Mouse (Mus musculus) hindbrain, embryonic 11.5 days (tissue): ENCODE results near the gene Neto2. TPM values are rescaled to one million over a fixed set of nuclear protein-coding genes. Genes with fewer than 3 reads are reported as not detected.
"Not testable (repeated sequence)": the region's sequence is repeated elsewhere in the genome, so short reads cannot be mapped to it uniquely, and the experiment has no call there.

Experiments used
- ATAC-seq: fragments of 200-750 bp; cut with Nextera tagmentation; 2 replicates; pipeline ENCODE4 v1.8.0; 2017; ENCODE audit warnings: mild to moderate bottlenecking, moderate TSS enrichment, moderate library complexity; ENCODE audit not compliant: low FRiP score
- DNase-seq: peaks from one replicate; pipeline ENCODE4 v3.0.0-alpha.2; 2015; ENCODE audit warnings: low spot score
- H3K27ac ChIP-seq: fragments of 300-500 bp; sonication (generic); 2 replicates; pipeline ENCODE4 v1.5.1; 2014; ENCODE audit warnings: mild to moderate bottlenecking, low read depth, low read length
- H3K27me3 ChIP-seq: fragments of 300-500 bp; sonication (generic); 2 replicates; pipeline ENCODE4 v1.6.1; 2014; ENCODE audit warnings: mild to moderate bottlenecking, low read length, moderate library complexity, mixed read lengths; ENCODE audit not compliant: control insufficient read depth, insufficient read depth
- H3K36me3 ChIP-seq: fragments of 300-500 bp; sonication (generic); 2 replicates; pipeline ENCODE4 v1.6.1; 2014; ENCODE audit warnings: mild to moderate bottlenecking, low read length, moderate library complexity, mixed read lengths; ENCODE audit not compliant: control insufficient read depth, insufficient read depth
- H3K4me1 ChIP-seq: fragments of 300-500 bp; sonication (generic); replicated peaks from 2 replicates; pipeline ENCODE4 v1.6.1; 2014; ENCODE audit warnings: low read length, mixed read lengths; ENCODE audit not compliant: control insufficient read depth, insufficient read depth
- H3K4me2 ChIP-seq: fragments of 300-500 bp; sonication (generic); replicated peaks from 2 replicates; pipeline ENCODE4 v1.6.1; 2014; ENCODE audit warnings: mild to moderate bottlenecking, low read depth, low read length
- H3K4me3 ChIP-seq: fragments of 300-500 bp; sonication (generic); 2 replicates; pipeline ENCODE4 v1.5.1; 2014; ENCODE audit warnings: low read depth, low read length
- H3K9ac ChIP-seq: fragments of 300-500 bp; sonication (generic); 2 replicates; pipeline ENCODE4 v1.6.1; 2014; ENCODE audit warnings: low read depth, low read length
- H3K9me3 ChIP-seq: fragments of 300-500 bp; sonication (generic); 2 replicates; pipeline ENCODE4 v1.6.1; 2016; ENCODE audit warnings: low read length; ENCODE audit not compliant: control insufficient read depth
- WGBS: fragments of 180-500 bp; shearing (Covaris S2); extraction: QIAGEN DNeasy Blood & Tissue Kit; methylation state at CpG from one replicate; pipeline ENCODE4 v1.1.7; 2014; 5-methylcytosine and 5-hydroxymethylcytosine counted together
- polyA plus RNA-seq: library from polyadenylated mRNA; unstranded; fragments of >200 nt; fragmentation: Nextera tagmentation; extraction: Ambion mirVana; gene quantifications from 2 replicates; pipeline ENCODE4 v1.2.1, GENCODE M21; 2014

Neto2 gene
- polyA plus RNA-seq, 1 experiment from 2014 or later: 33.2 TPM

DNA sequence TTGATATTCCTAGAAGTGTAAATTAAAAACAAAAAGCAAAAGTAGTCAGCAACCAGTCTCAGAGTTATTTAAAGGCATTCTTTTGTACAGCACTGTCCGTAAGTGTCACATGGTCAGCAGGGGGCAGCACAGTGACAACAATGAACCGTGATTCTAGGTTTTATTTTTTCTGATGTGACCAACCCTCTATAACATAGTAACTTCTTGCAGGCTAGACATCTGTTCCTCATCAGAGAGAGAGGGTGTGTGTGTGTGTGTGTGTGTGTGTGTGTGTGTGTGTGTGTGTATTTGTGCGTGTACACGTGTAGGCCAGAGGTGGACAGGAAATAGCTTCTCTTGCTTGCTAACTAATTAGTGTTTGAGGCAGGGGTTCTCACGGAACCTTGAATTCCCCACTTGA is 38.7 kb downstream of the Neto2 start:
- Histone ChIP-seq H3K27ac (no peak overlapping the region), H3K4me1 (no peaks in the 10 kb centered on the region), H3K36me3 (no peaks in the 10 kb centered on the region), H3K9ac (no peak overlapping the region), H3K27me3 (no peaks in the 10 kb centered on the region), H3K4me2 (no peak overlapping the region), H3K4me3 (no peak overlapping the region), H3K9me3 (no peaks in the 10 kb centered on the region)
- 71% methylated on average over 5 of the region's 5 CpGs for WGBS
- ATAC-seq: no peak
- peak; percentile 66 for DNase-seq

DNA sequence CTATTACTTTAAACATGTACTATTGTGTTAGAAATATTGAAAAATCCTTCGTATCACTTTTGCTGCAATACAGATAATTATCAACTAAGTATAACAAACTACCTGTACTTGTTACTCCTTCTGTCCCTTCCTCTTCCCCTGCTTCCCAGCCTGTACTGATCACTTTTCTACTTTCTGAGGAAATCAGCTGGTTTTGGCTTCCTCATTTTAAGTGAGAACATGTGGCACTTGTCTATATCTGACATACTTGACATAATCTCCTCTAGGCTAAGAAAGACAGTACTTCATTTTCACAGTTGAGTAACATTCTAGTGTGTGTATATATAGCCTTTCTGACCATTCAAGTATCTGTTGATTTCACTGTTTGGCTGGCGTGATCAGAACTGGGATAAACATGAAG is 49.5 kb downstream of the Neto2 start:
- ATAC-seq (no peak), DNase-seq (no peak)
- Histone ChIP-seq H3K36me3 (no peaks in the 10 kb centered on the region), H3K4me3 (no peak overlapping the region), H3K27me3 (no peaks in the 10 kb centered on the region), H3K9ac (no peak overlapping the region), H3K9me3 (no peaks in the 10 kb centered on the region), H3K27ac (no peak overlapping the region), H3K4me2 (no peak overlapping the region), H3K4me1 (no peaks in the 10 kb centered on the region)
- whole genome bisulfite sequencing: 97% methylated on average over 2 of the region's 2 CpGs

DNA sequence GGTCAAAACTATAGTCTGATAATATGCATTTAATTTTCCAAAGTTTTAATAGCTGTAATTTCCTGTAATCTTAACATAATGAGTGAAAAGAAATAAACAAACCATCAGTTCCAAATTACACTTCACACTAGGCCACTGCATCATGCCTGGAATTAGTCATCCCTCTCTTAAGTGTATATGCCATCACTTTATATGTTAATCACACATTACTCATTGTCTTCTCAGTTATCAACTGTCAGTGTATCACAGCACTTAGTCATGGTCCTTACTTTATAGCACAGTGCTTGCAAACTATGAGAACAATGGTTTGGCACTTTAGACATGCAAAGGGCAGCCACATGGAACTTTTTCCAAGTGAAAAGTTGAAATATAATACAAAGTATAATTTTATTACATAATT is 52.2 kb downstream of the Neto2 start:
- no peak overlapping the region for H3K4me2 ChIP-seq
- no peaks in the 10 kb centered on the region for H3K4me1 ChIP-seq
- H3K9me3 ChIP-seq: no peaks in the 10 kb centered on the region
- H3K36me3 ChIP-seq: no peaks in the 10 kb centered on the region
- ATAC-seq: no peak
- no peaks in the 10 kb centered on the region for H3K27me3 ChIP-seq
- no peak overlapping the region for H3K27ac ChIP-seq
- no peak overlapping the region for H3K9ac ChIP-seq
- DNase-seq: no peak
- H3K4me3 ChIP-seq: no peak overlapping the region

DNA sequence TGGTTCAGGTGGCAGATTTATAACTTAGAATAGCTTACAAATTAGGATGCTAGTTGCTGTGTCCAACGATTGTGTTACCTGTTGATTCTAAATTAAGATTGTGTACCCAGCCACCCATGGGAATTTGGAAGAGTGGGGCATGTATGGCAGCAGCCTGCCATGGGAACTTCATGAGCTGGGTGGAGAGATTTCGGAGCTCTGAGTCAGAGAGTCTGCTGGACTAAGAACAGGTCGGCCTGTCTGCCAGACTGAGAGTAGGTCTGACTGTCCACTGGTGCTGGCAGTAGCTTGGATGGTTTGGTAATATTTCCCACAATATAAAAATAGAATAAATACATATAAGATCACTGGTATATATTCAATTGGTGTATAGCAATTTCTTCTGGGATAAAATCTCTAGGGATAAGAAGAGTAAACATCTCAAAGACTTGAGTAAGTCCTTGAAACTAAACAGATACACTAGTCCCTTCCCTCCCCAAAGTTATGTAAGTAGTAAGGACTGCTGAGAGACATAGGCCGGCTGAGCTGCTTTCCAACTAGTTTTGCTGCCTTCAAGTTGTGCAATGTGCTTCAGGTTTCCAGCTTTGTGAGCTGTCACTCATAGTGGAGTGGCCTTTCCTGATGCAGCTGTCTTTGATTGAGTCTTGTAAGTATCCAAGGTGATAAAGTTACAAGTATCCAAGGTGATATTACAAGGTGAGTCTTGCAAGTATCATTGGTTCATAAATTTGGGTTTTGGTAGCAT is 55.6 kb downstream of the Neto2 start:
- H3K9me3 ChIP-seq: no peaks in the 10 kb centered on the region
- H3K4me1 ChIP-seq: no peaks in the 10 kb centered on the region
- DNase-seq: no peak
- no peak for ATAC-seq
- H3K9ac ChIP-seq: no peak overlapping the region
- 85% methylated on average over 4 of the region's 4 CpGs for WGBS
- H3K4me3 ChIP-seq: no peak overlapping the region
- H3K27ac ChIP-seq: no peak overlapping the region
- no peaks in the 10 kb centered on the region for H3K27me3 ChIP-seq
- peaks cover 3% of the 10 kb centered on the region; the same call in 1 of the 2 replicates for H3K36me3 ChIP-seq
- no peak overlapping the region for H3K4me2 ChIP-seq

DNA sequence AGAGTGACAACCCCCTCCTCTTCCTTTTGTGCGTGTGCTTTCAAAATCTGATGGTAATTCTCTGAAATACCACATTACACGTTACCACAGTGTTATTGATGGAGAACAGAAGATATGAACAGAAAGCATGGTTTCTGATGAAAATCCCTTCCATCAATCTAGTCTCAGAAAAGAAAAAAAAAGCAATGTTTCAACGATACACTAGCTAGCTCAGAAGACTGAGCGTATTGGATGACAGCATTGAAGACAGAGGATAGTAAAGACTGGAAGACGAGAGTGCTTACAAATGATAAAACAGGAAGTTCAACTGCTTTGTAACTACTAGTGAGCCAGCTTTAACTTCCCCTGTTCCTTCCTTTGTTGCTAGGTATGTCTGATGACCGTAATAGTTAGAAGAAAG is 76.3 kb downstream of the Neto2 start:
- no peak overlapping the region for H3K27ac ChIP-seq
- no peaks in the 10 kb centered on the region for H3K4me1 ChIP-seq
- H3K4me2 ChIP-seq: no peak overlapping the region
- ATAC-seq: no peak
- no peak overlapping the region for H3K9ac ChIP-seq
- no peak for DNase-seq
- no peaks in the 10 kb centered on the region for H3K36me3 ChIP-seq
- no peak overlapping the region for H3K4me3 ChIP-seq
- WGBS: 92% methylated on average over 6 of the region's 6 CpGs
- no peaks in the 10 kb centered on the region for H3K9me3 ChIP-seq
- H3K27me3 ChIP-seq: no peaks in the 10 kb centered on the region

DNA sequence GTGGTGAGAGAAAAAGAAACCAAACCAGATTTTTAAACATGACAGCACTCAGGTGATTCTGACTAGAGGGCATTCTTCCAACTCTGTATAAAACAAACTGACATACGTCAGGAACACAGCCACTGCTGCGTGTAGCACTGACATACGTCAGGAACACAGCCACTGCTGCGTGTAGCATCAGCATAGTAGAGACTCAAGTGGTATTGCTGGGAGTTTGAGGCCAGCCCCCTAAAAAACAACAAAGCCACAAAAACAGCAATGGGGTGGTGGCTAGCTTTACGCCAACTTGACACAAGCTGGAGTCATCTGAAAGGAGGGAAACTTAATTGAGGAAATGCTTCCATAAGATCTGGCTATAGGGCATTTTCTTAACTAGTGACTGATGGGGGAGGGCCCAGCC is 77.5 kb downstream of the Neto2 start:
- 94% methylated on average over 5 of the region's 5 CpGs for WGBS
- H3K4me1 ChIP-seq: no peaks in the 10 kb centered on the region

DNA sequence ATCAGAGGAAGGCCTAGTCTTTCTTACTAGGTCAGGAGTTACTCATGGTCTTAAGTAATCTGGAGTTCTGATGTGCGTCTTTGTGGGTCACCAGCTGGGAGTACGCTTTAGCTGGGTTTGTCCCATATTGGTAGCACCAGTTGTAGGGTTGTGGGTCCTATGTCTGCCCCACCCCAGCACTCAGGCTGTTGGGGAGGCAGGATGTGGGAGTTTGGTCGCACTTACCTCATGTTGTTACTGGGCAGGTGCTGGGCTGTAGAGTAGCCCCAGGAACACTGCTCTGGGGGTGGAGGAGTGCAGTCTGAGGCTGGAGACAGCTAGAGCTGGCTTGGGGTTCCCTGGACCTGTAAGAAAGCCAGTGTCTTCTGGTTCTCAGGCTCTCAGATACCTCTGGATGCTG is 81.9 kb downstream of the Neto2 start:
- 80% methylated on average over 3 of the region's 3 CpGs for WGBS
- Histone ChIP-seq H3K27me3 (no peaks in the 10 kb centered on the region), H3K27ac (no peak overlapping the region), H3K4me2 (no peak overlapping the region), H3K9ac (no peak overlapping the region), H3K4me1 (no peaks in the 10 kb centered on the region), H3K36me3 (no peaks in the 10 kb centered on the region), H3K9me3 (no peaks in the 10 kb centered on the region), H3K4me3 (no peak overlapping the region)
- ATAC-seq (no peak), DNase-seq (no peak)

More for the DNA sequence above, 77.5 kb downstream of the Neto2 start:
- Histone ChIP-seq H3K4me2 (no peak overlapping the region), H3K27ac (no peak overlapping the region), H3K27me3 (no peaks in the 10 kb centered on the region), H3K9me3 (no peaks in the 10 kb centered on the region), H3K9ac (no peak overlapping the region), H3K4me3 (no peak overlapping the region), H3K36me3 (no peaks in the 10 kb centered on the region)
- DNase-seq (no peak), ATAC-seq (no peak)

DNA sequence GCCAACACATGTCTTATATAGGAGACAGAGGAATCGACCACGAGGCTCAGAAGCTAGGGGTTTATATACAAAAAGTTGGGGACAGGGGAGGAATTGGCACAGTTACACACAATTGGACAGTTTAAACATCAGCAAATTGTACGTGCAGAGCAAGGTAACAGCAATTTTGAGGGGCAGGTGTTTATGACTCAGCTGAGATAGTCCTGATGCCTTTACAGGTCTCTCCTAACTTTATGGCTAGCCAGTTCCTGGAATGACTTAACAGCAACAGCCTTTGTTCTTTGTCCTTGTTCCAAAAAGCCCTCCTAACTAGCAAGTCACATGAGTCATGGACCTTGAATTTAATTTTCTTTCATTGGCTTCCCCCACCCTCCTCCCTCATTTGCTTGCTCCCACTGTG is 83.6 kb downstream of the Neto2 start:
- 95% methylated on average over 3 of the region's 3 CpGs for WGBS
- not testable (repeated sequence) for ATAC-seq

DNA sequence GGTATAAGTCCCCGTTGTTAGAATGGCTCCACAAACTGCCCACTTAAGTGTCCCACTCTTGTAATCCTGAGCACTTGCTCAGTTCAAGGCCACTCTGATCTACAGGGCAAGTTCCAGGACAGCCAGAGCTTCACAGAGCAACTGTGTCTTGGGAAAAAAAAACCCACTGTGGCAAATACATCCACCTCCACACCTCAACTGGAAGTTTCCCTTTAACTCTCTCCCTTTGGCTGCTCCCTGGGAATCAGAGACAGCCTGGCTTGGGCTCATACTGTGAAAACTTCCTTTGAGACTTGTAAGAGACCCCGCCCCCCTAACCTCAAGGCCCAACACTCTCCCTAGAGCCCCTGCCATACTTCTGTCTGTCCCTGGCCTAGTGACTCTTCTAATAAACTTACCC is 91.9 kb downstream of the Neto2 start:
- Histone ChIP-seq H3K9me3 (no peaks in the 10 kb centered on the region), H3K4me3 (no peak overlapping the region), H3K9ac (no peak overlapping the region), H3K4me2 (no peak overlapping the region), H3K27me3 (no peaks in the 10 kb centered on the region), H3K36me3 (no peaks in the 10 kb centered on the region), H3K4me1 (no peaks in the 10 kb centered on the region), H3K27ac (no peak overlapping the region)
- ATAC-seq: no peak
- 85% methylated on average over 2 of the region's 2 CpGs for WGBS
- DNase-seq: no peak

More for the DNA sequence above, 83.6 kb downstream of the Neto2 start:
- not testable (repeated sequence) for H3K4me1 ChIP-seq, H3K27ac ChIP-seq, H3K36me3 ChIP-seq, H3K9me3 ChIP-seq, DNase-seq, H3K27me3 ChIP-seq, H3K4me2 ChIP-seq, H3K9ac ChIP-seq, H3K4me3 ChIP-seq
